Mouse (Mus musculus) lung, embryonic 16.5 days (tissue): ENCODE results near the gene Papola. TPM values are rescaled to one million over a fixed set of nuclear protein-coding genes. Genes with fewer than 3 reads are reported as not detected.

ENCODE experiments used
- ATAC-seq: fragments of 200-750 bp; cut with Nextera tagmentation; 2 replicates; pipeline ENCODE4 v1.8.0; 2017; ENCODE audit warnings: low read depth, mild to moderate bottlenecking, moderate library complexity
- H3K27ac ChIP-seq: fragments of 300-500 bp; sonication (generic); 2 replicates; pipeline ENCODE4 v1.5.1; 2014; ENCODE audit warnings: mild to moderate bottlenecking, control low read depth, low read length
- H3K27me3 ChIP-seq: fragments of 300-500 bp; sonication (generic); 2 replicates; pipeline ENCODE4 v1.6.1; 2014; ENCODE audit warnings: low read depth, low read length, mixed read lengths; ENCODE audit not compliant: control insufficient read depth, insufficient read depth
- H3K36me3 ChIP-seq: fragments of 300-500 bp; sonication (generic); 2 replicates; pipeline ENCODE4 v1.6.1; 2014; ENCODE audit warnings: low read length; ENCODE audit not compliant: control insufficient read depth, insufficient read depth
- H3K4me1 ChIP-seq: fragments of 300-500 bp; sonication (generic); replicated peaks from 2 replicates; pipeline ENCODE4 v1.6.1; 2014; ENCODE audit warnings: low read length, mixed read lengths; ENCODE audit not compliant: control insufficient read depth, insufficient read depth
- H3K4me2 ChIP-seq: fragments of 300-500 bp; sonication (generic); 2 replicates; pipeline ENCODE4 v1.6.1; 2014; ENCODE audit warnings: low read depth, low read length, control low read depth
- H3K4me3 ChIP-seq: fragments of 300-500 bp; sonication (generic); 2 replicates; pipeline ENCODE4 v1.5.1; 2014; ENCODE audit warnings: mild to moderate bottlenecking, low read length, control low read depth
- H3K9ac ChIP-seq: fragments of 300-500 bp; sonication (generic); 2 replicates; pipeline ENCODE4 v1.6.1; 2014; ENCODE audit warnings: low read length, control low read depth
- H3K9me3 ChIP-seq: fragments of 300-500 bp; sonication (generic); 2 replicates; pipeline ENCODE4 v1.6.1; 2016; ENCODE audit warnings: low read length; ENCODE audit not compliant: control insufficient read depth
- WGBS: fragments of 180-500 bp; shearing (Covaris S2); extraction: QIAGEN DNeasy Blood & Tissue Kit; methylation state at CpG from one replicate; pipeline ENCODE4 v1.1.7; 2014; 5-methylcytosine and 5-hydroxymethylcytosine counted together
- polyA plus RNA-seq: library from polyadenylated mRNA; unstranded; fragments of >200 nt; fragmentation: Nextera tagmentation; extraction: Ambion mirVana; gene quantifications from 2 replicates; pipeline ENCODE4 v1.2.1, GENCODE M21; 2015

Gene Papola
- polyA plus RNA-seq, 1 experiment from 2014 or later, result 188 TPM

DNA sequence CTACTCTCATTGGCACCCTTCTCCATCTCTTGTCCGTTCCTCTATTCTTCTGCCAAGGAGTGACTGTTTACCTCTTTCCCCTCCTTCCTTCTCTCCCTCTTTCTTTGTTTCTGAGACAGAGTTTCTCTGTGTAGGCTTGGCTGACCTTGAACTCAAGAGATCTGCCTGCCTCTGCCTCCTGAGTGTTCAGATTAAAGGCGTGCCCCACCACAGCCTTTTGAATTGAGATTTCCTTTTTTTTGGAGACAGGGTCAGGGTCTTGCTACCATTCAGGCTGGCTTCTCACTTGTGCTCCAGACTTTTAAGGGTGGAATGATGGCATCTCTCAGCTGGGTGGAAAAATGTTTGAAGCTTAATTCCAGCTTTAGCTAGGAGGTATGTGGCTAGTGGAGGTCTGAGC lies 3.1 kb downstream of the Papola start:
- H3K4me1 ChIP-seq, result peaks cover 13% of the 10 kb centered on the region
- no peaks in the 10 kb centered on the region for H3K36me3 ChIP-seq
- no peaks in the 10 kb centered on the region for H3K9me3 ChIP-seq
- H3K4me2 ChIP-seq, result no peak overlapping the region
- H3K27ac ChIP-seq, result no peak overlapping the region
- H3K9ac ChIP-seq, result no peak overlapping the region
- ATAC-seq, result no peak
- no peak overlapping the region for H3K4me3 ChIP-seq
- 93% methylated on average over 2 of the region's 2 CpGs for WGBS
- H3K27me3 ChIP-seq, result no peaks in the 10 kb centered on the region

DNA sequence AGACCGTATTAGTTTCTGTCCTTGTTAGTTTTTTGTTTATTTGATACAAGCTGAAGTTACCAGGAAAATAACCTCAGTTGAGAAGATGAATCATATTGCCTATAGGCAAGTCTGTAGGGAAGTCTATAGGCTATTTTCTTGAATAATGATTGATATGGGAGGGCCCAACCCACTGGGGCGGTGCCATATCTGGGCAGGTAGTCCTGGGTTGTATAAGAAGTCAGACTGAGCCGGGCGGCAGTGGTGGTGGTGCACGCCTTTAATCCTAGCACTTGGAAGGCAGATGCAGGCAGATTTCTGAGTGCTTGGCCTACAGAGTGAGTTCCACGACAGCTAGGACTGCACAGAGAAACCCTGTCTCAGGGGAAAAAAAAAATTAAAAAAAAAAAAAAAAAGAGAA lies 5.4 kb downstream of the Papola start:
- WGBS, result 92% methylated on average over 6 of the region's 6 CpGs
- Histone ChIP-seq H3K4me2 (no peak overlapping the region), H3K4me1 (peaks cover 9% of the 10 kb centered on the region), H3K27ac (no peak overlapping the region), H3K27me3 (no peaks in the 10 kb centered on the region), H3K9ac (no peak overlapping the region), H3K9me3 (no peaks in the 10 kb centered on the region), H3K36me3 (0 out of 2 replicates have a peak, but pooled peaks cover 2% of the 10 kb centered on the region), H3K4me3 (no peak overlapping the region)
- ATAC-seq, result no peak

DNA sequence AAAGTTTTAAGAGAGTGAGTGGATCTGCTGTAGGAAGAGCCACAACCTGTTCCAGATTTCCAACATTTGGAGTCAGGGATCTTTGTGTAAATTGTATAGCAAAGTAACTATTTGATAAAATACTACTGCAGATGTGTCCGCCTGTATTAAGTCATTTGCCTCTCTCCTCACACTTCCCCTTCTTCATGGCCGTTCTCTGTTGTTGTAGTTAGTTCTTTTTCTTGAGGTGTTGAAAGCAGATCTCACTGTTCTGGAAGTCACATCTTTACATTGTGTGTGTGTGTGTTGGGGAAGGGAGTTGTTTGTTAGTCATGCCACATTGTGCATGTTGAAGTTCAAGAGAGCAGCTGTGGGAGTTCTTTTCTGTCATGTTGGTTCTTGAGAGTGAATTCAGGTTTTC lies 10.4 kb downstream of the Papola start:
- no peaks in the 10 kb centered on the region for H3K27me3 ChIP-seq
- H3K9ac ChIP-seq, result no peak overlapping the region
- no peaks in the 10 kb centered on the region for H3K9me3 ChIP-seq
- H3K4me1 ChIP-seq, result no peaks in the 10 kb centered on the region
- H3K4me3 ChIP-seq, result no peak overlapping the region
- H3K4me2 ChIP-seq, result no peak overlapping the region
- peaks cover 4% of the 10 kb centered on the region; the same call in 1 of the 2 replicates for H3K36me3 ChIP-seq
- no peak for ATAC-seq
- WGBS, result 91% methylated on average over 2 of the region's 2 CpGs
- no peak overlapping the region for H3K27ac ChIP-seq

DNA sequence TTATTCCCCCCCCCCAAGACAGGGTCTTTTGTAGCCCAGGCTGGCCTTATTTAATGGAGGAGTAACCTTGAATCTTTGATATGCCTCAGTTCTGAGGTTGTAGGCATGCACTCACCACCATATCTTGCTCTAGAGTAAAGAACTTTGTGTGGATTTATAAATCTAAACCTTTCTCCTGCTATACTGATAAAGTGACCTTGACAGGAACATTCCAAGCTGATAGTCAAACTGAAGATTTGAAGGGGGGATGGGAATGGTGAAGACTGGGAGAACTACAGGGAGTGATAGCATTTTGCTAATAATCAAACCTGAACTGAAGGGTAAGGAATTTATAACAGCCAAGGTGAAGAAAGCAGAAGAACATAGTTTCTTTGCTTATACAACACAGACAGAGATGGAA lies 13.5 kb downstream of the Papola start:
- ATAC-seq, result no peak
- no peak overlapping the region for H3K27ac ChIP-seq
- H3K36me3 ChIP-seq, result peaks cover 9% of the 10 kb centered on the region; the same call in 1 of the 2 replicates
- no peak overlapping the region for H3K9ac ChIP-seq
- no peaks in the 10 kb centered on the region for H3K9me3 ChIP-seq
- no peak overlapping the region for H3K4me3 ChIP-seq
- H3K4me1 ChIP-seq, result no peaks in the 10 kb centered on the region
- no peaks in the 10 kb centered on the region for H3K27me3 ChIP-seq
- H3K4me2 ChIP-seq, result no peak overlapping the region

DNA sequence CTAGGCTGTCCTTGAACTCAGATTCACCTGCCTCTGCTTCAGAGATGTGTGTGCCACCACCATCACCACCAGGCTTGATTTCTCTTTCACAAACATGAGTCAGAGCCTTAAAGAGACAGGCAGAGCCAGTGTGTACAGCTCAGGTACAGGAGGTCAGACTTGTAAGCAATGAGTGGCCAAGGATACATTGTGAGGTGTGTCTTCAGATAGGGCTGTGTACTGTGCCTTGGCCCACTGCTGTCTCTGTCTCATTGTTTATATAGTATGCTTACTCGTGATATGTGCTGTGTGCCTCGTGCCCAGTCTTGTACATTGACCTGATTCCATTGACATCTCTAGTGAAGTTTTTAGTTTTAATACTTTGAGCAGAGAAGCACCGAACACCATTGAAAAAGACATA lies 21.3 kb downstream of the Papola start:
- 83% methylated on average over 3 of the region's 3 CpGs for WGBS
- H3K4me3 ChIP-seq, result no peak overlapping the region
- ATAC-seq, result no peak
- H3K9me3 ChIP-seq, result no peaks in the 10 kb centered on the region
- no peak overlapping the region for H3K4me2 ChIP-seq
- no peaks in the 10 kb centered on the region for H3K4me1 ChIP-seq
- H3K9ac ChIP-seq, result no peak overlapping the region
- H3K27ac ChIP-seq, result no peak overlapping the region
- H3K27me3 ChIP-seq, result no peaks in the 10 kb centered on the region
- H3K36me3 ChIP-seq, result peaks cover 30% of the 10 kb centered on the region

DNA sequence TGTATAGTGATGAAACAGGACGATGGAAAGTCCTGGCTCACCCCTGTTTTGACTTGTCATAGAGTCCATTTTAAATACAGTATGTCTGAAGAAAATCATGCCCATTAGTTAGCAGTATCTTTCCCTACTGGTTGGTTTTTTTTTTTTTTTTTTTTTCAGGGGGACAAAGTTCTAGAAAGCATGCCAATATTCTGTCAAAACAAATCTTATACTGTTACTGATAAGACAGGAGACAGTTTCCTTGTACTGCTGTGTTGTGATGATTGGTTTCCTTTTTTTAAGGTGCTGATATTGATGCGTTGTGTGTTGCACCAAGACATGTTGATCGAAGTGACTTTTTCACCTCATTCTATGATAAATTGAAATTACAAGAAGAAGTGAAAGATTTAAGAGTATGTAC lies 21.7 kb downstream of the Papola start:
- WGBS, result 89% methylated on average over 3 of the region's 3 CpGs
- H3K9ac ChIP-seq, result no peak overlapping the region
- H3K27ac ChIP-seq, result no peak overlapping the region
- ATAC-seq, result no peak
- H3K36me3 ChIP-seq, result peaks cover 33% of the 10 kb centered on the region
- H3K9me3 ChIP-seq, result no peaks in the 10 kb centered on the region
- H3K4me2 ChIP-seq, result no peak overlapping the region
- no peaks in the 10 kb centered on the region for H3K4me1 ChIP-seq
- no peak overlapping the region for H3K4me3 ChIP-seq
- H3K27me3 ChIP-seq, result no peaks in the 10 kb centered on the region

DNA sequence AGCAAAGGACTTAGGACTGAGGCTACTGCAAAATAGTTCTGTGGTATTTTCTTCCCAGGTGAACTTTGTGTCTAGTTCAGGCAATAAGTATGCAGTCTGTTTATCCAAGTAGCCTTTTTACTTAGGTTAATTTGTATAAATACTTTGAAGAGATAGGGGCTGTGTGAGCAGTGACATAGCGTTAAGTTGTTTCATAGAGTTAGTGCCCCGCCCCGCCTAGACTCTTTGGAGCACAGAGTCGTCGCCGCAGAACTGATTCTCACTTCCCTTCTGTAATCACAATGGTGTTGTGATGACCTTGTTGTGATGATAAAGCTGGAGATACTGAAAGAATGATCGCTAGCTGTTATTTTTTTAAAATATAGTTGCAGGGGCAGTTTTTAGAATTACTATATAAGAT lies 22.9 kb downstream of the Papola start:
- Histone ChIP-seq H3K27me3 (no peaks in the 10 kb centered on the region), H3K4me2 (no peak overlapping the region), H3K4me1 (no peaks in the 10 kb centered on the region), H3K4me3 (no peak overlapping the region), H3K27ac (no peak overlapping the region), H3K9me3 (no peaks in the 10 kb centered on the region), H3K36me3 (peaks cover 34% of the 10 kb centered on the region), H3K9ac (no peak overlapping the region)
- 88% methylated on average over 7 of the region's 7 CpGs for WGBS
- ATAC-seq, result no peak

DNA sequence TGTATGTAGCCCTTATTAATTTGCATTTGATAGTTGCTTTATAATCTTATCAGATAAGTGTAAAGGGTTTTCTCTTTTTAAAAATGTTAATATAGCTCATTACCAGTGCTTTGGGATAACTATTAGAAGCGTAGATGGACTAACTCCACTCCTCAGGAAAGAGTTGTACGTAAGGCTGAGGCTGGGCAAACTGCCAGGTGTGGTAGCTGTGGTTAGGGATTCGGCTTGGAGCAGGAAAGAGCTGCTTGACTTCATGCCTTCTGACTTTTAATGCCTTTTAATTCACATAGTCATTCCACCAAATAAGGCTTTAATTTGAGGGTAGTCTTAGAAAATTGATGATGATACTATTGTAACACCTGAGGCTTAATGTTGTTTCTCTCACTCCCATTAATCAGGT lies 24.5 kb downstream of the Papola start:
- H3K36me3 ChIP-seq, result peaks cover 38% of the 10 kb centered on the region
- no peak for ATAC-seq
- no peak overlapping the region for H3K9ac ChIP-seq
- no peaks in the 10 kb centered on the region for H3K9me3 ChIP-seq
- no peak overlapping the region for H3K4me2 ChIP-seq
- H3K27me3 ChIP-seq, result no peaks in the 10 kb centered on the region
- H3K27ac ChIP-seq, result no peak overlapping the region
- 33% methylated on average over 3 of the region's 3 CpGs for WGBS
- no peak overlapping the region for H3K4me3 ChIP-seq
- H3K4me1 ChIP-seq, result no peaks in the 10 kb centered on the region

DNA sequence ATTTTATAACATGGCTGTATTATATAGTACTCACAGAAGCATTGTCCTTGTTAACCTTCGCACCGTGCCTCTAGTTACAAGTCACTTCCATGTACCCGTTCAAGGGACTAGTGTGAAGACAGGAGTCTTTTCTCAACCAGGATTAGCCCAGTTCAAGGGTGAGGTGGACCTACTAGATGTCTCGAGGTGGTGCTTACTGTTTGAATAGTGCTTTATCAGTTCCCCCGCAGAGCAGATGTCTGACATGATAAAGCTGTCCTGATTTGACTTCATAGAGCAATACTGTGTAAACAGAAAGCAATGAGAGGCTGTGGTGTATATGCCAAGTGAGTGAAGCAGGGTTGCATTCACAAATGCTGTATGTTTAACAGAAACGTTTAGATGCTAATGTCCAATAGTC lies 26.1 kb downstream of the Papola start:
- 70% methylated on average over 6 of the region's 6 CpGs for WGBS
- H3K4me3 ChIP-seq, result no peak overlapping the region
- H3K4me1 ChIP-seq, result no peaks in the 10 kb centered on the region
- peaks cover 38% of the 10 kb centered on the region for H3K36me3 ChIP-seq
- H3K9me3 ChIP-seq, result no peaks in the 10 kb centered on the region
- ATAC-seq, result no peak
- H3K4me2 ChIP-seq, result no peak overlapping the region
- no peaks in the 10 kb centered on the region for H3K27me3 ChIP-seq
- H3K9ac ChIP-seq, result no peak overlapping the region
- no peak overlapping the region for H3K27ac ChIP-seq

DNA sequence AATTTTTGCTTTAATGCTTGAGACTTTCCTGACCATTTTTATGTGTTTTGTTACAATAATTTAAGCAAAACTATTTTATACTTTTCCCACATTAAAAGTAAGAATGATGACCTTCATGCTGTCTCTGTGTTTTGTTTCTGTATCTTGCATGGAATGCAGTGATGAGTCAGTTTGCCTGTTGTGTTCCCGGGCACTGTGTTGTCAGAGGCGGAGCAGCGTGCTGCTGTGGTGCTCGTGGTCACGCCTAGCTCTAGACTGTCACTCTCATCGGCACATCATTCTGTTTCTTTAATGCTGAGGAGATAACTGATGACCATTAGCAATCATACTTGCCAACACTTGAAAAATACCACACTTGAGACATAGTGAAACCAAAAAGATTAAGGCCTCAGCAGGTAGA lies 29.5 kb downstream of the Papola start:
- Histone ChIP-seq H3K27ac (no peak overlapping the region), H3K4me2 (no peak overlapping the region), H3K9me3 (no peaks in the 10 kb centered on the region), H3K4me3 (no peak overlapping the region), H3K27me3 (no peaks in the 10 kb centered on the region), H3K4me1 (no peaks in the 10 kb centered on the region), H3K9ac (no peak overlapping the region), H3K36me3 (peaks cover 27% of the 10 kb centered on the region)
- no peak for ATAC-seq
- WGBS, result 90% methylated on average over 6 of the region's 6 CpGs
